Mouse (Mus musculus) kidney, adult 2 months (tissue): ENCODE data around the gene Zfp697.

Experiments
- CTCF ChIP-seq: fragments of 200-500 bp; conservative IDR thresholded peaks from 2 replicates; pipeline ENCODE4 v1.5.1; 2011; ENCODE audit warnings: low read depth, mild to moderate bottlenecking, control low read depth, low read length, moderate library complexity, mixed read lengths; ENCODE audit not compliant: insufficient read depth, insufficient read length
- POLR2A ChIP-seq: fragments of 200-500 bp; IDR thresholded peaks from one replicate; pipeline ENCODE4 v1.6.1; 2011; ENCODE audit warnings: low read depth, low read length, control low read depth

- TF ChIP-seq CTCF (no peak), POLR2A (no peak)
Measured at GRCm38 (mm10) chr3:98355344-98356025, 26.8 kb upstream of the Zfp697 start.
